Mouse (Mus musculus) olfactory bulb, adult 2 months (tissue): ENCODE measurements around the gene Zfp414.

Experiments used
- CTCF ChIP-seq: fragments of 200-500 bp; IDR thresholded peaks from 2 replicates; pipeline ENCODE4 v1.5.1; 2012; ENCODE audit warnings: low read depth, mild to moderate bottlenecking, low read length, moderate library complexity; ENCODE audit not compliant: insufficient read depth
- POLR2A ChIP-seq: fragments of 200-500 bp; IDR thresholded peaks from 2 replicates; pipeline ENCODE4 v1.6.1; 2012; ENCODE audit warnings: mild to moderate bottlenecking, low read depth, low read length, moderate library complexity; ENCODE audit not compliant: insufficient read depth

DNA sequence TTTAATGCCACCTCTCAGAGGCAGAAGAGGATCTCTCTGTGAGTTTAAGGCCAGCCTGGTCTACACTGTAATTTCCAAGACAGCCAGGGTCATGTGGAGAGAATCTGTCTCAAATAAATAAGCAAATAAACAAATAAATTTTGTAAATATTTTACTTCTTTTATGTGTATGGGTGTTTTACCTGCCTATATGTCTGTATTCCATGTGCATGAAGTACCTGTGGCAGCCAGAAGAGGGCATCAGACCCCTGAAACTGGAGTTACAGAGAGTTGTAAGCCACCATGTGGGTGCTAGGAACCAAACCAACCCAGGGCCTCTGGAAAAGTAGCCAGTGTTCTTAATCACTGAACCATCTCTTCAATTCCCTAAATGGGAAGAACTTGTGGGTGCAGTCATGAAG is 31.6 kb upstream of the Zfp414 start:
- TF ChIP-seq POLR2A (no peak), CTCF (no peak)
